Mouse (Mus musculus) v-Abl transformed pro-B cells (cell line): ENCODE measurements around the gene Hdac8.

Experiments
- in situ Hi-C, 2 experiments: fragments of 400-800 bp; cut with MboI; formaldehyde crosslinking; loops; one replicate each; pipeline ENCODE4 v1.15.1; 2025; ENCODE audit not compliant: unreplicated experiment in 2 of 2

Hdac8 gene

GRCm38 (mm10) chrX:102504644-102505481, at the start of gene Hdac8:
Hdac8 (minus strand) TSS chrX:102505359.
- in situ Hi-C loops: no loop called here

- in situ Hi-C loops: no loop called here
These were observed 4.0 kb upstream of the Hdac8 start for GRCm38 (mm10) chrX:102509205-102509604.

GRCm38 (mm10) chrX:102504179-102504578, 980 bp downstream of the Hdac8 start:
- in situ Hi-C loops: no loop called here

GRCm38 (mm10) chrX:102493992-102494730, 11.0 kb downstream of the Hdac8 start:
- in situ Hi-C loops: loop anchor here (5.0 to 25.0 kb wide), 3 partner anchors 161 to 943 kb away; no protein-coding TSS in a partner anchor

GRCm38 (mm10) chrX:102485575-102485974, 19.6 kb downstream of the Hdac8 start:
- in situ Hi-C loops: loop anchor here (25.0 kb wide), 1 partner anchor 952 kb away; no protein-coding TSS in a partner anchor

- in situ Hi-C loops: loop anchor here (5.0 to 25.0 kb wide), 3 partner anchors 262 to 958 kb away; no protein-coding TSS in a partner anchor
These were observed 25.5 kb downstream of the Hdac8 start for GRCm38 (mm10) chrX:102479665-102480064.

GRCm38 (mm10) chrX:102478965-102479364, 26.2 kb downstream of the Hdac8 start:
- in situ Hi-C loops: loop anchor here (5.0 to 25.0 kb wide), 3 partner anchors 262 to 958 kb away; no protein-coding TSS in a partner anchor

GRCm38 (mm10) chrX:102478481-102478880, 26.7 kb downstream of the Hdac8 start:
- in situ Hi-C loops: loop anchor here (5.0 to 25.0 kb wide), 3 partner anchors 261 to 959 kb away; no protein-coding TSS in a partner anchor

GRCm38 (mm10) chrX:102476784-102477183, 28.4 kb downstream of the Hdac8 start:
- in situ Hi-C loops: loop anchor here (5.0 to 25.0 kb wide), 3 partner anchors 259 to 961 kb away; no protein-coding TSS in a partner anchor

- in situ Hi-C loops: loop anchor here (5.0 to 25.0 kb wide), 3 partner anchors 258 to 962 kb away; no protein-coding TSS in a partner anchor
These were observed 29.6 kb downstream of the Hdac8 start for GRCm38 (mm10) chrX:102475555-102475954.

- in situ Hi-C loops: no loop called here
These were observed 86.6 kb downstream of the Hdac8 start for GRCm38 (mm10) chrX:102418343-102419127.

- in situ Hi-C loops: no loop called here
These were observed 88.2 kb downstream of the Hdac8 start for GRCm38 (mm10) chrX:102416972-102417371.

GRCm38 (mm10) chrX:102416386-102416785, 88.8 kb downstream of the Hdac8 start:
- in situ Hi-C loops: no loop called here

GRCm38 (mm10) chrX:102384765-102385164, 120.4 kb downstream of the Hdac8 start:
- in situ Hi-C loops: no loop called here

GRCm38 (mm10) chrX:102383151-102383550, 122.0 kb downstream of the Hdac8 start:
- in situ Hi-C loops: no loop called here

- in situ Hi-C loops: no loop called here
These were observed 138.6 kb downstream of the Hdac8 start for GRCm38 (mm10) chrX:102366510-102366909.

GRCm38 (mm10) chrX:102362244-102362643, 142.9 kb downstream of the Hdac8 start:
- in situ Hi-C loops: no loop called here

GRCm38 (mm10) chrX:102353412-102353811, 151.7 kb downstream of the Hdac8 start:
- in situ Hi-C loops: no loop called here

GRCm38 (mm10) chrX:102349843-102350731, 155.1 kb downstream of the Hdac8 start:
- in situ Hi-C loops: no loop called here
